Mouse (Mus musculus) neural tube, embryonic 11.5 days (tissue): Measurements from ENCODE around the gene Orai2. TPM values are rescaled to one million over a fixed set of nuclear protein-coding genes. Genes with fewer than 3 reads are reported as not detected.
"Not testable (repeated sequence)": the region's sequence is repeated elsewhere in the genome, so short reads cannot be mapped to it uniquely, and the experiment has no call there.

ENCODE experiments used
- ATAC-seq: fragments of 200-750 bp; cut with Nextera tagmentation; 2 replicates; pipeline ENCODE4 v1.8.0; 2017; ENCODE audit warnings: moderate number of reproducible peaks, mild to moderate bottlenecking, moderate TSS enrichment, moderate library complexity; ENCODE audit not compliant: insufficient read depth, low FRiP score, low TSS enrichment
- DNase-seq: peaks from one replicate; pipeline ENCODE4 v3.0.0-alpha.2; 2015; ENCODE audit warnings: low spot score
- H3K27ac ChIP-seq: fragments of 300-500 bp; sonication (generic); 2 replicates; pipeline ENCODE4 v1.5.1; 2014; ENCODE audit warnings: low read depth, mild to moderate bottlenecking, low read length
- H3K27me3 ChIP-seq: fragments of 300-500 bp; sonication (generic); 2 replicates; pipeline ENCODE4 v1.6.1; 2014; ENCODE audit warnings: mild to moderate bottlenecking, low read length, mixed read lengths; ENCODE audit not compliant: control insufficient read depth, insufficient read depth
- H3K36me3 ChIP-seq: fragments of 300-500 bp; sonication (generic); 2 replicates; pipeline ENCODE4 v1.6.1; 2014; ENCODE audit warnings: mild to moderate bottlenecking, low read length, moderate library complexity, mixed read lengths; ENCODE audit not compliant: control insufficient read depth, insufficient read depth
- H3K4me1 ChIP-seq: fragments of 300-500 bp; sonication (generic); 2 replicates; pipeline ENCODE4 v1.6.1; 2014; ENCODE audit warnings: low read length, mixed read lengths; ENCODE audit not compliant: control insufficient read depth, insufficient read depth
- H3K4me2 ChIP-seq: fragments of 300-500 bp; sonication (generic); 2 replicates; pipeline ENCODE4 v1.6.1; 2014; ENCODE audit warnings: low read depth, mild to moderate bottlenecking, moderate library complexity
- H3K4me3 ChIP-seq: fragments of 300-500 bp; sonication (generic); 2 replicates; pipeline ENCODE4 v1.5.1; 2014; ENCODE audit warnings: low read depth, low read length
- H3K9ac ChIP-seq: fragments of 300-500 bp; sonication (generic); 2 replicates; pipeline ENCODE4 v1.6.1; 2014; ENCODE audit warnings: mild to moderate bottlenecking, low read length
- H3K9me3 ChIP-seq: fragments of 300-500 bp; sonication (generic); 2 replicates; pipeline ENCODE4 v1.6.1; 2016; ENCODE audit warnings: low read length; ENCODE audit not compliant: control insufficient read depth
- WGBS: fragments of 180-500 bp; shearing (Covaris S2); extraction: QIAGEN DNeasy Blood & Tissue Kit; methylation state at CpG from one replicate; pipeline ENCODE4 v1.1.7; 2014; 5-methylcytosine and 5-hydroxymethylcytosine counted together
- polyA plus RNA-seq: library from polyadenylated mRNA; unstranded; fragments of >200 nt; fragmentation: Nextera tagmentation; extraction: Ambion mirVana; gene quantifications from 2 replicates; pipeline ENCODE4 v1.2.1, GENCODE M21; 2014

The Orai2 gene
- polyA plus RNA-seq, 1 experiment from 2014 or later = 10.6 TPM

- not testable (repeated sequence) for H3K9ac ChIP-seq, H3K4me2 ChIP-seq, DNase-seq, H3K9me3 ChIP-seq, H3K36me3 ChIP-seq, H3K4me3 ChIP-seq, H3K27me3 ChIP-seq, H3K4me1 ChIP-seq, H3K27ac ChIP-seq, ATAC-seq
- WGBS = 90% methylated on average over 14 of the region's 14 CpGs
These were observed 41.0 kb upstream of the Orai2 start for GRCm38 (mm10) chr5:136211341-136212102.

GRCm38 (mm10) chr5:136210549-136210948 is 40.0 kb upstream of the Orai2 start:
- Histone ChIP-seq H3K27ac (no peak overlapping the region), H3K9ac (no peak overlapping the region), H3K27me3 (no peaks in the 10 kb centered on the region), H3K4me1 (no peaks in the 10 kb centered on the region), H3K36me3 (no peaks in the 10 kb centered on the region), H3K9me3 (no peaks in the 10 kb centered on the region), H3K4me3 (no peak overlapping the region), H3K4me2 (no peak overlapping the region)
- no peak for DNase-seq
- no peak for ATAC-seq
- 82% methylated on average over 5 of the region's 5 CpGs for WGBS

GRCm38 (mm10) chr5:136201832-136202231 is 31.3 kb upstream of the Orai2 start:
- no peak overlapping the region for H3K27ac ChIP-seq
- H3K9ac ChIP-seq = no peak overlapping the region
- H3K9me3 ChIP-seq = no peaks in the 10 kb centered on the region
- H3K4me2 ChIP-seq = no peak overlapping the region
- ATAC-seq = peak; percentile 40; the same call in 1 of the 2 replicates
- no peak overlapping the region for H3K4me3 ChIP-seq
- DNase-seq = peak; percentile 81
- H3K36me3 ChIP-seq = peaks cover under 1% of the 10 kb centered on the region; the same call in 1 of the 2 replicates
- WGBS = 30% methylated on average over 7 of the region's 7 CpGs
- H3K27me3 ChIP-seq = no peaks in the 10 kb centered on the region
- peaks cover 6% of the 10 kb centered on the region for H3K4me1 ChIP-seq

GRCm38 (mm10) chr5:136199526-136199925 is 29.0 kb upstream of the Orai2 start:
- ATAC-seq = no peak
- Histone ChIP-seq H3K27ac (no peak overlapping the region; the same call in 1 of the 2 replicates), H3K9ac (peak overlapping the region; percentile 88), H3K36me3 (peaks cover 12% of the 10 kb centered on the region), H3K4me2 (peak overlapping the region; percentile 93), H3K27me3 (no peaks in the 10 kb centered on the region), H3K4me3 (peak overlapping the region; percentile 97), H3K4me1 (peaks cover 6% of the 10 kb centered on the region), H3K9me3 (no peaks in the 10 kb centered on the region)
- no peak for DNase-seq
- 40% methylated on average over 11 of the region's 11 CpGs for WGBS

- H3K9me3 ChIP-seq = no peaks in the 10 kb centered on the region
- DNase-seq = peak; percentile 98
- H3K4me3 ChIP-seq = peak within 1 kb of the TSS; percentile 97
- H3K27me3 ChIP-seq = no peaks in the 10 kb centered on the region
- peak within 1 kb of the TSS; percentile 54; the same call in 1 of the 2 replicates for H3K27ac ChIP-seq
- peak within 1 kb of the TSS; percentile 93 for H3K4me2 ChIP-seq
- ATAC-seq = peak; percentile 70
- peak within 1 kb of the TSS; percentile 88 for H3K9ac ChIP-seq
- H3K4me1 ChIP-seq = peaks cover 6% of the 10 kb centered on the region
- whole genome bisulfite sequencing = under 1% methylated on average over 62 of the region's 62 CpGs
- peaks cover 18% of the 10 kb centered on the region for H3K36me3 ChIP-seq
These were observed 28.2 kb upstream of the Orai2 start, which contains the start of gene Prkrip1 for GRCm38 (mm10) chr5:136198474-136199391. Prkrip1 (minus strand) TSS chr5:136198963.

GRCm38 (mm10) chr5:136191870-136192269 is 21.4 kb upstream of the Orai2 start:
- ATAC-seq = no peak
- H3K36me3 ChIP-seq = peaks cover 32% of the 10 kb centered on the region

GRCm38 (mm10) chr5:136186723-136187122 is 16.2 kb upstream of the Orai2 start:
- ATAC-seq = no peak
- Histone ChIP-seq H3K9me3 (no peaks in the 10 kb centered on the region), H3K4me1 (no peaks in the 10 kb centered on the region), H3K4me3 (no peak overlapping the region), H3K27ac (no peak overlapping the region), H3K36me3 (peaks cover 17% of the 10 kb centered on the region), H3K27me3 (no peaks in the 10 kb centered on the region), H3K4me2 (no peak overlapping the region), H3K9ac (no peak overlapping the region)
- 62% methylated on average over 4 of the region's 4 CpGs for WGBS
- DNase-seq = peak; percentile 47

More at GRCm38 (mm10) chr5:136191870-136192269, 21.4 kb upstream of the Orai2 start:
- Histone ChIP-seq H3K9me3 (no peaks in the 10 kb centered on the region), H3K4me3 (no peak overlapping the region), H3K27ac (no peak overlapping the region), H3K27me3 (no peaks in the 10 kb centered on the region), H3K4me1 (no peaks in the 10 kb centered on the region), H3K9ac (no peak overlapping the region), H3K4me2 (no peak overlapping the region)
- WGBS = 87% methylated on average over 7 of the region's 7 CpGs
- no peak for DNase-seq

GRCm38 (mm10) chr5:136183766-136184165 is 13.3 kb upstream of the Orai2 start:
- ATAC-seq = no peak
- 93% methylated on average over 7 of the region's 7 CpGs for WGBS
- H3K36me3 ChIP-seq = peaks cover 20% of the 10 kb centered on the region
- no peak overlapping the region for H3K4me3 ChIP-seq
- no peaks in the 10 kb centered on the region for H3K27me3 ChIP-seq
- H3K4me1 ChIP-seq = no peaks in the 10 kb centered on the region
- DNase-seq = no peak
- no peak overlapping the region for H3K27ac ChIP-seq
- H3K4me2 ChIP-seq = no peak overlapping the region
- no peak overlapping the region for H3K9ac ChIP-seq
- H3K9me3 ChIP-seq = no peaks in the 10 kb centered on the region
